Mouse (Mus musculus): ENCODE measurements around the gene Adss. TPM values are rescaled to one million over a fixed set of nuclear protein-coding genes. Genes with fewer than 3 reads are reported as not detected.

The Adss gene
- polyA plus RNA-seq, 1 experiment: 70.8 TPM

DNA sequence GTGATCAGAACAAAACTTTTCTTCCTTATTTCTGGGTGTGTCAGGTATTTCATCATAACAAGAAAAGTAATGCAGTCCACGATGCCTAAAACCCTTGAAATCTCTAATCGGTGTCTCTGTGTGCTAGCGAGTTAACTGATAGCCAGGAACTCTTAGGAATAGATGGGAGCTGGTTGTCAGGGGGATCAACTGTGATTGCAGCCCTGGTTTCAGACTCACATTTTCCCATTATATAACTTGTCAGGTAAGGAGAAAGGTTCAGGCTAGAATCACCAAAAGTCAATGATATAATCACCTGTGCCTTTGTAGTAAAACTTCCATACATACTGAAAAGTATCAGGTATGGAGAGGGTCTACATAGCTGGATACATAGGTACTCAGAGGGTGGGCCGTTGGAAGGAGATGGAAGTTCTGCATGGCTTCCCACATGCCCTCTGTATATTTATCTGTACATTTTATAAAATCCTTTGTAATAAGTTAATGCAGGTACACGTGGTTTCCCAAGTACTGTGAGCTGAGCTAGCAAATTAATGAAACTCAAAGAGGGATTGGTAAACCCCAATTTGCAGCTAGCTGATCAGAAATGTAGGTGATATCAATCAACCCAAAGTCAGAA is 81.8 kb downstream of the Adss start:
- TF ChIP-seq POLR2A (IDR thresholded peaks at IDR 0.05; ENCODE audit: borderline replicate concordance, low read depth, low read length): no peak
- TF ChIP-seq CTCF (IDR thresholded peaks at IDR 0.05; ENCODE audit: low read depth, low read length): no peak
- Histone ChIP-seq H3K27ac (ENCODE audit: insufficient read depth, low read depth, low read length) (peak overlapping the region; percentile 98), H3K4me3 (ENCODE audit: insufficient read depth, low read length) (peak overlapping the region; percentile 39)

DNA sequence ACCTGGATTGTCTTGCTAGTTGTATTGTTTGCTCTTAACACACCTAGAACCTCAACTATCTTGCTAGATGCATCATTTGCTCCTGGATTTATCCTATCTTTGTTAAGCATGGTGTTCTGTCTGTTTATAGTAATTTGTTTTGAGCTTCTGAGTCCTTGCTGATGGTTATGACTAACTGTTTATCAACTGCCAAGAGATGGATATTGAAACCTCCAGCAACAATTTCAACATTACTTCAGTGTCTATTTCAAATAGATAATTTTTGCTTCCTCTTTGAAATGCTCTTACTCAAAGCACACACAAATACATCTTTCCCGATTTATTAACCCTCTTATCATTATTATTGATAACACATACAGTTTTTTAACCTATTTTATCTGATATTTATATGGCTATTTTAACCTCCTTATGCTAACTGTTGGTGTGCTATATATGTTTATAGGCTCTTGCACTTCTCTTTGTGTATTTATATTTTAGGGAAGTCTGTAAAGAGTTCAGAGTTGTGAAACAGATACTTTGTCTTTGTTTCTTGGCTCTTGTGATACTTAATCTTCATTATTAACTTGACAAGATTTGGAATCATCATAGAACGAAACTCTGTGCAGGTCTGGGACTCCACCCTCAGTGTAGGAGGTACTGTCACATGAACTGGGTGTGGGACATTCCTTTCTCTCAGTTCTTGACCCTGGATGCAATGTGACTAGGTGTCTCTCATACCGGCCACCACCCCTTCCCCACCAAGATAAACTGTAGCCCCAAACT is 82.5 kb downstream of the Adss start:
- peak overlapping the region; percentile 39 for H3K4me3 ChIP-seq (ENCODE audit: insufficient read depth, low read length)
- no peak for TF ChIP-seq POLR2A (IDR thresholded peaks at IDR 0.05; ENCODE audit: borderline replicate concordance, low read depth, low read length)
- no peak for TF ChIP-seq CTCF (IDR thresholded peaks at IDR 0.05; ENCODE audit: low read depth, low read length)
- H3K27ac ChIP-seq (ENCODE audit: insufficient read depth, low read depth, low read length): peak overlapping the region; percentile 98
- peaks cover 52% of the 10 kb centered on the region for H3K4me1 ChIP-seq (ENCODE audit: control insufficient read depth, insufficient read depth, low read length)

More for the DNA sequence above, 81.8 kb downstream of the Adss start:
- peaks cover 48% of the 10 kb centered on the region for H3K4me1 ChIP-seq (ENCODE audit: control insufficient read depth, insufficient read depth, low read length)

Other genes with a start within 250 kb of the Adss start
- gene 1700016C15Rik, start 66.7 kb downstream of the Adss start, polyA plus RNA-seq (2012; ENCODE audit: insufficient read depth, insufficient read length, missing spikeins): not detected in 2 replicates
- gene Catspere2, start 186.9 kb upstream of the Adss start, polyA plus RNA-seq (2012; ENCODE audit: insufficient read depth, insufficient read length, missing spikeins): 0.25 TPM in 1 of 2 replicates, not detected in the other